23 mouse cellular contexts compared by ENCODE assay signal in genomic region chr15:25468478-25468877, GRCm38 (mm10). TPM values are rescaled to one million over a fixed set of nuclear protein-coding genes. Genes with fewer than 3 reads are reported as not detected.
DNase-seq lines count a peak whose midpoint lies in the region; ATAC-seq lines count a peak whose summit lies in the region.
"Had no signal": no experiment of that assay in that cellular context is flagged by ENCODE, and none has a peak within 500 bp of the region (broad histone marks: within the 10 kb centered on the region; RNA-seq: fewer than 3 reads in every experiment).

No protein-coding gene starts in this region.

- DNase-seq in heart, embryonic 10.5 days (ENCODE audit: low spot score): peak; percentile 9
- peak; percentile 75 for DNase-seq in thymus, postnatal 0 days (ENCODE audit: low spot score)
- DNase-seq in thymus, postnatal 4 days: no peak
- DNase-seq in limb, embryonic 10.5 days (ENCODE audit: low spot score): no peak
- peak; percentile 11 for DNase-seq in thymus, postnatal 25 days
- no peak for DNase-seq in embryo, embryonic 11 days
- no peak for DNase-seq in layer of hippocampus, adult 8-10 months (ENCODE audit: low spot score in 2 of 2)
- DNase-seq: adrenal gland, adult 2 months; adrenal gland, postnatal 25 days; cerebellum, adult 18-20 months; cerebellum, adult 9-11 months; cerebellum, postnatal 36 days; forebrain, postnatal 0 days; gastrocnemius, postnatal 25 days; heart, adult 2 months; heart, postnatal 36 days had no signal

- H3K4me1 ChIP-seq in heart, embryonic 10.5 days: 0 out of 2 replicates have a peak, but pooled peaks cover 3% of the 10 kb centered on the region
- no peaks in the 10 kb centered on the region for H3K4me1 ChIP-seq in heart, embryonic 12.5 days (replicated peaks)
- peaks cover 27% of the 10 kb centered on the region for H3K4me1 ChIP-seq in limb, embryonic 10.5 days
- H3K4me1 ChIP-seq: forebrain, embryonic 12.5 days; heart, embryonic 13.5 days; hindbrain, embryonic 12.5 days had no signal

- 52% methylated on average over 2 of the region's 2 CpGs for WGBS in heart, embryonic 10.5 days
- WGBS in heart, embryonic 12.5 days: 64% methylated on average over 2 of the region's 2 CpGs
- WGBS in limb, embryonic 10.5 days: 48% methylated on average over 2 of the region's 2 CpGs

- no peaks in the 10 kb centered on the region for H3K9me3 ChIP-seq in heart, embryonic 10.5 days
- no peaks in the 10 kb centered on the region for H3K9me3 ChIP-seq in heart, embryonic 12.5 days (replicated peaks)
- H3K9me3 ChIP-seq in limb, embryonic 10.5 days (replicated peaks): no peaks in the 10 kb centered on the region
- H3K9me3 ChIP-seq: embryonic facial prominence, embryonic 13.5 days; forebrain, embryonic 12.5 days; heart, embryonic 13.5 days; hindbrain, embryonic 12.5 days had no signal

- no peak overlapping the region for H3K4me3 ChIP-seq in heart, embryonic 10.5 days
- H3K4me3 ChIP-seq in heart, embryonic 12.5 days: no peak overlapping the region
- H3K4me3 ChIP-seq in limb, embryonic 10.5 days: no peak overlapping the region
- H3K4me3 ChIP-seq: embryonic facial prominence, embryonic 13.5 days; forebrain, embryonic 12.5 days; heart, adult 2 months; heart, embryonic 13.5 days; hindbrain, embryonic 12.5 days had no signal

- H3K27me3 ChIP-seq in heart, embryonic 10.5 days (ENCODE audit: insufficient read depth, poor library complexity, severe bottlenecking): no peaks in the 10 kb centered on the region
- no peaks in the 10 kb centered on the region for H3K27me3 ChIP-seq in heart, embryonic 12.5 days (replicated peaks)
- H3K27me3 ChIP-seq in limb, embryonic 10.5 days (ENCODE audit: low read depth, poor library complexity, severe bottlenecking): no peaks in the 10 kb centered on the region
- H3K27me3 ChIP-seq: embryonic facial prominence, embryonic 13.5 days; heart, embryonic 13.5 days; hindbrain, embryonic 12.5 days had no signal

- no peak overlapping the region for H3K4me2 ChIP-seq in heart, embryonic 12.5 days
- H3K4me2 ChIP-seq: embryonic facial prominence, embryonic 13.5 days; forebrain, embryonic 12.5 days; hindbrain, embryonic 12.5 days had no signal

- no peak overlapping the region for H3K27ac ChIP-seq in heart, embryonic 10.5 days
- no peak overlapping the region for H3K27ac ChIP-seq in heart, embryonic 12.5 days (ENCODE audit: poor library complexity, severe bottlenecking)
- H3K27ac ChIP-seq in limb, embryonic 10.5 days: peak overlapping the region; percentile 72
- H3K27ac ChIP-seq: forebrain, embryonic 12.5 days; heart, adult 2 months; heart, embryonic 13.5 days; hindbrain, embryonic 12.5 days had no signal

- H3K9ac ChIP-seq in heart, embryonic 12.5 days: no peak overlapping the region
- H3K9ac ChIP-seq: embryonic facial prominence, embryonic 13.5 days; forebrain, embryonic 12.5 days; forebrain, postnatal 0 days; heart, embryonic 13.5 days; hindbrain, embryonic 12.5 days had no signal

- H3K36me3 ChIP-seq in heart, embryonic 10.5 days: no peaks in the 10 kb centered on the region
- H3K36me3 ChIP-seq in heart, embryonic 12.5 days: no peaks in the 10 kb centered on the region
- H3K36me3 ChIP-seq in limb, embryonic 10.5 days: no peaks in the 10 kb centered on the region
- H3K36me3 ChIP-seq: embryonic facial prominence, embryonic 13.5 days; forebrain, embryonic 12.5 days; heart, embryonic 13.5 days; hindbrain, embryonic 12.5 days had no signal

- no peak for ATAC-seq in heart, embryonic 12.5 days (ENCODE audit: insufficient number of reproducible peaks, low FRiP score)
- ATAC-seq: forebrain, postnatal 0 days; hindbrain, embryonic 16.5 days; inflammation-experienced regulatory T-cells, adult 6 months had no signal

RNA-seq across cellular contexts. Expression of gene Basp1, which starts 54.9 kb away (rescaled TPM):
- polyA plus RNA-seq in heart, embryonic 10.5 days (2016; fragmentation: Nextera tagmentation; extraction: Ambion mirVana): 8.8 and 22.0 TPM in 2 replicates
- 18.4 and 18.6 TPM in 2 replicates for polyA plus RNA-seq in heart, embryonic 12.5 days (2016; fragmentation: Nextera tagmentation; extraction: Ambion mirVana)
- polyA plus RNA-seq in thymus, postnatal 0 days (2015; fragmentation: Nextera tagmentation; extraction: Ambion mirVana): 10.7 and 13.1 TPM in 2 replicates
- polyA plus RNA-seq in limb, embryonic 10.5 days (2016; fragmentation: Nextera tagmentation; extraction: Ambion mirVana): 41.1 and 43.1 TPM in 2 replicates
- 100 to 1,000 TPM; 476 to 520 (median 494) TPM for total RNA-seq in layer of hippocampus, adult 8-10 months (2022)

Comparison
In these comparisons a context has a peak if more than half of its experiments do, and no peak if none do; other contexts are left out.
1. DNase-seq: peak in heart, embryonic 10.5 days (single experiment), thymus, postnatal 0 days (single experiment) and thymus, postnatal 25 days (single experiment); none in thymus, postnatal 4 days (single experiment), limb, embryonic 10.5 days (single experiment), embryo, embryonic 11 days (single experiment) and layer of hippocampus, adult 8-10 months (0 of 2).